Mouse (Mus musculus): ENCODE data around the gene Adsl. TPM values are rescaled to one million over a fixed set of nuclear protein-coding genes. Genes with fewer than 3 reads are reported as not detected.

The Adsl gene
- polyA plus RNA-seq, 1 experiment from 2014 or later = 77.0 TPM

- H3K4me2 ChIP-seq (replicated peaks; ENCODE audit: low read depth) = peak overlapping the region; percentile 70
- peaks cover 9% of the 10 kb centered on the region; the same call in 1 of the 2 replicates for H3K36me3 ChIP-seq (ENCODE audit: control insufficient read depth, insufficient read depth, low read length)
- H3K9me3 ChIP-seq (ENCODE audit: control insufficient read depth, low read length) = no peaks in the 10 kb centered on the region
- H3K4me1 ChIP-seq (replicated peaks; ENCODE audit: control insufficient read depth, insufficient read depth) = 0 out of 2 replicates have a peak, but pooled peaks cover 2% of the 10 kb centered on the region
- WGBS = 39% methylated on average over 4 of the region's 4 CpGs
- peak overlapping the region; percentile 81; the same call in 1 of the 2 replicates for H3K4me3 ChIP-seq (ENCODE audit: low read depth, low read length)
- no peak overlapping the region for H3K27ac ChIP-seq (replicated peaks)
- TF ChIP-seq CTCF (IDR thresholded peaks at IDR 0.05; ENCODE audit: low read depth) (no peak), EP300 (optimal IDR thresholded peaks at IDR 0.05) (no peak)
- H3K9ac ChIP-seq (ENCODE audit: low read length) = peak overlapping the region; percentile 24; the same call in 1 of the 2 replicates
- DNase-seq (ENCODE audit: low spot score) (no peak), ATAC-seq (ENCODE audit: low FRiP score, low TSS enrichment) (no peak)
- no peaks in the 10 kb centered on the region for H3K27me3 ChIP-seq (ENCODE audit: control insufficient read depth, insufficient read depth, low read length)
Measured at GRCm38 (mm10) chr15:80949431-80949830, 1.1 kb downstream of the Adsl start.

- no peak overlapping the region for H3K27ac ChIP-seq (replicated peaks)
- no peak overlapping the region for H3K9ac ChIP-seq (ENCODE audit: low read length)
- ATAC-seq (ENCODE audit: low FRiP score, low TSS enrichment) (no peak), DNase-seq (ENCODE audit: low spot score) (no peak)
- no peak overlapping the region for H3K4me3 ChIP-seq (ENCODE audit: low read depth, low read length)
- peaks cover 11% of the 10 kb centered on the region; the same call in 1 of the 2 replicates for H3K36me3 ChIP-seq (ENCODE audit: control insufficient read depth, insufficient read depth, low read length)
- H3K27me3 ChIP-seq (ENCODE audit: control insufficient read depth, insufficient read depth, low read length) = no peaks in the 10 kb centered on the region
- TF ChIP-seq EP300 (optimal IDR thresholded peaks at IDR 0.05) (no peak), CTCF (IDR thresholded peaks at IDR 0.05; ENCODE audit: low read depth) (no peak)
- 0 out of 2 replicates have a peak, but pooled peaks cover 2% of the 10 kb centered on the region for H3K4me1 ChIP-seq (replicated peaks; ENCODE audit: control insufficient read depth, insufficient read depth)
- 79% methylated on average over 7 of the region's 7 CpGs for WGBS
- no peaks in the 10 kb centered on the region for H3K9me3 ChIP-seq (ENCODE audit: control insufficient read depth, low read length)
- no peak overlapping the region for H3K4me2 ChIP-seq (replicated peaks; ENCODE audit: low read depth)
Measured at GRCm38 (mm10) chr15:80950055-80950454, 1.8 kb downstream of the Adsl start.

GRCm38 (mm10) chr15:80953971-80954370 is 5.7 kb downstream of the Adsl start:
- ATAC-seq (ENCODE audit: low FRiP score, low TSS enrichment) (peak; percentile 65; the same call in 1 of the 2 replicates), DNase-seq (ENCODE audit: low spot score) (no peak)
- Histone ChIP-seq H3K9ac (ENCODE audit: low read length) (no peak overlapping the region), H3K4me2 (replicated peaks; ENCODE audit: low read depth) (no peak overlapping the region), H3K4me1 (replicated peaks; ENCODE audit: control insufficient read depth, insufficient read depth) (0 out of 2 replicates have a peak, but pooled peaks cover 2% of the 10 kb centered on the region), H3K27me3 (ENCODE audit: control insufficient read depth, insufficient read depth, low read length) (no peaks in the 10 kb centered on the region), H3K9me3 (ENCODE audit: control insufficient read depth, low read length) (no peaks in the 10 kb centered on the region), H3K4me3 (ENCODE audit: low read depth, low read length) (no peak overlapping the region), H3K36me3 (ENCODE audit: control insufficient read depth, insufficient read depth, low read length) (peaks cover 25% of the 10 kb centered on the region), H3K27ac (replicated peaks) (no peak overlapping the region)
- WGBS = 73% methylated on average over 9 of the region's 9 CpGs
- TF ChIP-seq EP300 (optimal IDR thresholded peaks at IDR 0.05) = no peak
- no peak for TF ChIP-seq CTCF (IDR thresholded peaks at IDR 0.05; ENCODE audit: low read depth)

- Histone ChIP-seq H3K36me3 (ENCODE audit: control insufficient read depth, insufficient read depth, low read length) (peaks cover 27% of the 10 kb centered on the region), H3K27ac (replicated peaks) (no peak overlapping the region), H3K27me3 (ENCODE audit: control insufficient read depth, insufficient read depth, low read length) (no peaks in the 10 kb centered on the region), H3K4me3 (ENCODE audit: low read depth, low read length) (no peak overlapping the region), H3K9me3 (ENCODE audit: control insufficient read depth, low read length) (no peaks in the 10 kb centered on the region), H3K4me1 (replicated peaks; ENCODE audit: control insufficient read depth, insufficient read depth) (no peaks in the 10 kb centered on the region), H3K4me2 (replicated peaks; ENCODE audit: low read depth) (no peak overlapping the region), H3K9ac (ENCODE audit: low read length) (no peak overlapping the region)
- WGBS = 79% methylated on average over 3 of the region's 3 CpGs
- ATAC-seq (ENCODE audit: low FRiP score, low TSS enrichment) (no peak), DNase-seq (ENCODE audit: low spot score) (no peak)
- no peak for TF ChIP-seq EP300 (optimal IDR thresholded peaks at IDR 0.05)
- no peak for TF ChIP-seq CTCF (IDR thresholded peaks at IDR 0.05; ENCODE audit: low read depth)
Measured at GRCm38 (mm10) chr15:80954861-80955260, 6.6 kb downstream of the Adsl start.

DNA sequence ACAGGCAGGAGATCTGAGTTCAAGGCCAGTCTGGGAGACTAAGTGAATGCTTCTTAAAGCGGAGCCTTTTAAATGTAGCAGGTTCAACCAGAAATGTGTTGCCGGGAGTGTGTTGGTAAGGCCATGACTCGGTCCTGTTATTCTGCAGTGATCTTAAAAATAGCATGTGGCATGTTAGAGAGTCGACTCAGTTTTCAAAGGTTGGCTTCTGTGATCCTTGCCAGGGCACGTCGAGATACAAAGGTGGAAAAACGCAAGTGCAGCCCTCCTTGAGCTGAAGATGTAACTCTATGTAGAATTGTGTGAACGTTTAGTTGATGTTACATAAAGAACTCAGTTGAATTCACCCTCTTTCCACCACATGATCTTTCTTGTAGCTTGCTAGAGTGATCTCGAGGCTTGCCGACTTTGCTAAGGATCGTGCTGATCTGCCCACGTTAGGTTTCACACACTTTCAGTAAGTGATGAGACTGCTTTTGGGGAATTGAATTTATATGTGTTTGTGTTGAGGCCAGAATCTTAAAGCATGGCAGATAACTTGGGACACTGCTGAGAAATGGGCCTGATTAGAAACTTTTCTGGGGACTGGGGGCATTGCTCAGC is 7.6 kb downstream of the Adsl start:
- H3K27ac ChIP-seq (replicated peaks) = no peak overlapping the region
- H3K27me3 ChIP-seq (ENCODE audit: control insufficient read depth, insufficient read depth, low read length) = no peaks in the 10 kb centered on the region
- no peaks in the 10 kb centered on the region for H3K4me1 ChIP-seq (replicated peaks; ENCODE audit: control insufficient read depth, insufficient read depth)
- DNase-seq (ENCODE audit: low spot score) (no peak), ATAC-seq (ENCODE audit: low FRiP score, low TSS enrichment) (no peak)
- no peak overlapping the region for H3K4me2 ChIP-seq (replicated peaks; ENCODE audit: low read depth)
- H3K9me3 ChIP-seq (ENCODE audit: control insufficient read depth, low read length) = no peaks in the 10 kb centered on the region
- peaks cover 32% of the 10 kb centered on the region for H3K36me3 ChIP-seq (ENCODE audit: control insufficient read depth, insufficient read depth, low read length)
- WGBS = 92% methylated on average over 12 of the region's 12 CpGs
- H3K4me3 ChIP-seq (ENCODE audit: low read depth, low read length) = no peak overlapping the region
- H3K9ac ChIP-seq (ENCODE audit: low read length) = no peak overlapping the region
- TF ChIP-seq EP300 (optimal IDR thresholded peaks at IDR 0.05) (no peak), CTCF (IDR thresholded peaks at IDR 0.05; ENCODE audit: low read depth) (no peak)

DNA sequence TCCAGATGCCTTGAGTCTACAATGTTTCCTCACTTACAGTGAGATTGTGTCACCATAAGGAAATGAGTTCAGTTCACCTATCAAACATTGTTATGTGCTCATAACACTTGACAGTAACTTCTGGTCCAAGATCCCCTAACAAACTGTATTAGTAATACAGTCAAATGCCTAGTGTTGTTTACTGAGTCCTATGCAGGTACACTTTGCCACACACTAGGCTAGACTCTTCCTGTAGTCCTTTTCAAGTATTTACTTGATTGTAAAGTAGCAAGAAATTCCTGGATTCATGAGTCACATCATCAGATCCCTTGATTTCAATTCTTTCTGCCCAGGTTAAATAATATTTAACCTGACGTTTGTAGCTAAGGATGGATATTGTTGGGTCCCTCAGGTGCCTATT is 21.1 kb downstream of the Adsl start:
- 68% methylated on average over 1 of the region's 1 CpGs for WGBS
- Histone ChIP-seq H3K4me2 (replicated peaks; ENCODE audit: low read depth) (no peak overlapping the region), H3K9ac (ENCODE audit: low read length) (no peak overlapping the region), H3K27me3 (ENCODE audit: control insufficient read depth, insufficient read depth, low read length) (no peaks in the 10 kb centered on the region), H3K27ac (replicated peaks) (no peak overlapping the region), H3K36me3 (ENCODE audit: control insufficient read depth, insufficient read depth, low read length) (peaks cover 28% of the 10 kb centered on the region), H3K4me3 (ENCODE audit: low read depth, low read length) (no peak overlapping the region), H3K4me1 (replicated peaks; ENCODE audit: control insufficient read depth, insufficient read depth) (no peaks in the 10 kb centered on the region), H3K9me3 (ENCODE audit: control insufficient read depth, low read length) (no peaks in the 10 kb centered on the region)
- TF ChIP-seq EP300 (optimal IDR thresholded peaks at IDR 0.05) = no peak
- TF ChIP-seq CTCF (IDR thresholded peaks at IDR 0.05; ENCODE audit: low read depth) = no peak
- ATAC-seq (ENCODE audit: low FRiP score, low TSS enrichment) = no peak
- no peak for DNase-seq (ENCODE audit: low spot score)

Measured in stomach, postnatal 0 days (tissue).